Mouse (Mus musculus) thymus, postnatal 4 days (tissue): ENCODE data around the gene Lonrf2.
A peak's percentile ranks its signal among the peaks of the same experiment; 100 is the strongest.

Source experiments
- DNase-seq: peaks from one replicate; pipeline ENCODE4 v3.0.0; 2021

The Lonrf2 gene

GRCm38 (mm10) chr1:38766661-38767572 lies 69.6 kb downstream of the Lonrf2 start:
- peak; percentile 37 for DNase-seq

- no peak for DNase-seq
These were observed 70.3 kb downstream of the Lonrf2 start for GRCm38 (mm10) chr1:38766254-38766653.

- no peak for DNase-seq
These were observed 72.4 kb downstream of the Lonrf2 start for GRCm38 (mm10) chr1:38763960-38764613.

- no peak for DNase-seq
These were observed 76.1 kb downstream of the Lonrf2 start for GRCm38 (mm10) chr1:38760424-38760823.

- DNase-seq: no peak
These were observed 78.6 kb downstream of the Lonrf2 start for GRCm38 (mm10) chr1:38757791-38758403.

- no peak for DNase-seq
These were observed 92.6 kb downstream of the Lonrf2 start for GRCm38 (mm10) chr1:38743863-38744262.
